Mouse (Mus musculus) stomach, embryonic 14.5 days (tissue): ENCODE measurements at regions not wholly inside any gene's neighbourhood (a gene's known extent, or its start where the extent isn't known, plus 50 kb on each side); places are given as distances from the start of the nearest gene placed in this dataset.

Experiments used
- ATAC-seq: fragments of 200-750 bp; cut with Nextera tagmentation; 2 replicates; pipeline ENCODE4 v1.8.0; 2017; ENCODE audit warnings: low read depth, moderate TSS enrichment; ENCODE audit not compliant: insufficient number of reproducible peaks, insufficient read depth, low FRiP score
- H3K27ac ChIP-seq: fragments of 300-500 bp; sonication (generic); 2 replicates; pipeline ENCODE4 v1.5.1; 2014; ENCODE audit warnings: mild to moderate bottlenecking, low read length, moderate library complexity, mixed read lengths
- H3K27me3 ChIP-seq: fragments of 300-500 bp; sonication (generic); 2 replicates; pipeline ENCODE4 v1.6.1; 2014; ENCODE audit warnings: low read length, control low read depth, mixed read lengths; ENCODE audit not compliant: control insufficient read depth, insufficient read depth
- H3K36me3 ChIP-seq: fragments of 300-500 bp; sonication (generic); 2 replicates; pipeline ENCODE4 v1.6.1; 2014; ENCODE audit warnings: mild to moderate bottlenecking, control low read depth, low read length, moderate library complexity, mixed read lengths; ENCODE audit not compliant: control insufficient read depth, insufficient read depth
- H3K4me1 ChIP-seq: fragments of 300-500 bp; sonication (generic); 2 replicates; pipeline ENCODE4 v1.6.1; 2014; ENCODE audit warnings: low read length, control low read depth, mixed read lengths; ENCODE audit not compliant: control insufficient read depth, insufficient read depth
- H3K4me2 ChIP-seq: fragments of 300-500 bp; sonication (generic); replicated peaks from 2 replicates; pipeline ENCODE4 v1.6.1; 2014; ENCODE audit warnings: low read depth, low read length, control low read depth
- H3K4me3 ChIP-seq: fragments of 300-500 bp; sonication (generic); 2 replicates; pipeline ENCODE4 v1.5.1; 2014; ENCODE audit warnings: low read depth, low read length, control low read depth
- H3K9ac ChIP-seq: fragments of 300-500 bp; sonication (generic); replicated peaks from 2 replicates; pipeline ENCODE4 v1.6.1; 2014; ENCODE audit warnings: low read depth, mild to moderate bottlenecking, control low read depth, low read length, moderate library complexity, mixed read lengths
- H3K9me3 ChIP-seq: fragments of 300-500 bp; sonication (generic); 2 replicates; pipeline ENCODE4 v1.6.1; 2016; ENCODE audit warnings: low read depth, low read length, control low read depth; ENCODE audit not compliant: control insufficient read depth
- WGBS: fragments of 180-500 bp; shearing (Covaris S2); extraction: QIAGEN DNeasy Blood & Tissue Kit; methylation state at CpG from one replicate; pipeline ENCODE4 v1.1.7; 2014; 5-methylcytosine and 5-hydroxymethylcytosine counted together

DNA sequence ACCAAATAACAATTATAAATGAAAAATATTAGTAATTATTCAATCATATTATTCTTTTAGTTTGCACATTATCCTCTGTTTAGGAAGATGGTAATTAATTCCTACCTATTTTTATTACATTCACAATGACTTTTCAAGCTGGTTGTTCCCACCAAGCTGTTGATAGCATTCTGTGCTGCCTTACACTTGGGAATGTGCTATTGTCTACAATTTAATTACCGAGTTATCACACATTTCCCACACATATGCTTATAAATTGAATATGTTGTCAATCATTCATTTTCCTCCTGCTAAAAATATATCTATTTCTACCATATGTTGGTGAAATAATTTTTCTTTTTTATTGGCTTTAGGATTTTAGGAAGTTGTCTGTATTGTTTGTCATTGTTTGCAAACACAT is 306.2 kb upstream of the Klhl1 start:
- Histone ChIP-seq H3K36me3 (no peaks in the 10 kb centered on the region), H3K27me3 (no peaks in the 10 kb centered on the region), H3K4me1 (no peaks in the 10 kb centered on the region), H3K27ac (no peak overlapping the region), H3K4me3 (no peak overlapping the region), H3K9me3 (no peaks in the 10 kb centered on the region), H3K4me2 (no peak overlapping the region), H3K9ac (no peak overlapping the region)
- 83% methylated on average over 1 of the region's 1 CpGs for WGBS
- ATAC-seq: no peak

- no peak overlapping the region for H3K9ac ChIP-seq
- no peaks in the 10 kb centered on the region for H3K27me3 ChIP-seq
- H3K27ac ChIP-seq: no peak overlapping the region
- H3K9me3 ChIP-seq: no peaks in the 10 kb centered on the region
- no peak overlapping the region for H3K4me2 ChIP-seq
- no peak overlapping the region for H3K4me3 ChIP-seq
- WGBS: 89% methylated on average over 2 of the region's 2 CpGs
- H3K36me3 ChIP-seq: no peaks in the 10 kb centered on the region
- H3K4me1 ChIP-seq: no peaks in the 10 kb centered on the region
- no peak for ATAC-seq
Observed at GRCm38 (mm10) chr14:96815665-96816064, 296.8 kb upstream of the Klhl1 start.

GRCm38 (mm10) chr14:96805284-96805683 is 286.4 kb upstream of the Klhl1 start:
- Histone ChIP-seq H3K36me3 (no peaks in the 10 kb centered on the region), H3K27me3 (no peaks in the 10 kb centered on the region), H3K9ac (no peak overlapping the region), H3K4me1 (no peaks in the 10 kb centered on the region), H3K4me3 (no peak overlapping the region), H3K9me3 (no peaks in the 10 kb centered on the region), H3K4me2 (no peak overlapping the region), H3K27ac (no peak overlapping the region)
- no peak for ATAC-seq
- 61% methylated on average over 1 of the region's 1 CpGs for WGBS

DNA sequence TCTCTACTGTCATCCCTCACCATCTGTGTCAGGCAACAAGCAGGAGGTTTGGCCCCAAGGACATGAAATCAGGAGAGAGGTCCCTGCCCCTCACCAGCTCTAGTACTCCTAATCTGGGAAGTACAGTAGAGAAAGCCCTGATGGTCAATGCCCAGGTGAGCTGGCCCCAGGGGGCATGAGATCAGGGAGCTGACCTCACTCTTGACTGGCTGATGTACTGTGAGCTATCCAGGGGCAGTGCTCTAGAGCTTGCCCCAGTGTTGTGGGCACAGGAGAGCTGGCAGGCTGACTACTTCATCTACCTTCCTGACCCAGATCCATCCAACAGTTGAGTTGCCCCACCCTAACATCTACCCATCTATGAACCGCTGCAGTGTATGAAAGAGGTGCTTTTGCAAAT is 275.9 kb upstream of the Klhl1 start:
- Histone ChIP-seq H3K36me3 (no peaks in the 10 kb centered on the region), H3K4me1 (no peaks in the 10 kb centered on the region), H3K27me3 (no peaks in the 10 kb centered on the region), H3K9me3 (no peaks in the 10 kb centered on the region), H3K27ac (no peak overlapping the region), H3K9ac (no peak overlapping the region), H3K4me2 (no peak overlapping the region), H3K4me3 (no peak overlapping the region)
- WGBS: 93% methylated on average over 1 of the region's 1 CpGs
- peak; percentile 33; the same call in 1 of the 2 replicates for ATAC-seq

- H3K4me1 ChIP-seq: no peaks in the 10 kb centered on the region
- H3K27me3 ChIP-seq: no peaks in the 10 kb centered on the region
- no peak overlapping the region for H3K9ac ChIP-seq
- H3K4me3 ChIP-seq: no peak overlapping the region
- H3K9me3 ChIP-seq: no peaks in the 10 kb centered on the region
- H3K27ac ChIP-seq: no peak overlapping the region
- no peak for ATAC-seq
- no peak overlapping the region for H3K4me2 ChIP-seq
- WGBS: 72% methylated on average over 3 of the region's 3 CpGs
- H3K36me3 ChIP-seq: no peaks in the 10 kb centered on the region
Observed at GRCm38 (mm10) chr14:96787917-96788316, 269.0 kb upstream of the Klhl1 start.

- Histone ChIP-seq H3K4me2 (no peak overlapping the region), H3K27me3 (no peaks in the 10 kb centered on the region), H3K9me3 (no peaks in the 10 kb centered on the region), H3K9ac (no peak overlapping the region), H3K4me3 (no peak overlapping the region), H3K27ac (no peak overlapping the region), H3K36me3 (no peaks in the 10 kb centered on the region), H3K4me1 (no peaks in the 10 kb centered on the region)
- 47% methylated on average over 1 of the region's 1 CpGs for WGBS
- ATAC-seq: no peak
Observed at GRCm38 (mm10) chr14:96787286-96787685, 268.4 kb upstream of the Klhl1 start.

DNA sequence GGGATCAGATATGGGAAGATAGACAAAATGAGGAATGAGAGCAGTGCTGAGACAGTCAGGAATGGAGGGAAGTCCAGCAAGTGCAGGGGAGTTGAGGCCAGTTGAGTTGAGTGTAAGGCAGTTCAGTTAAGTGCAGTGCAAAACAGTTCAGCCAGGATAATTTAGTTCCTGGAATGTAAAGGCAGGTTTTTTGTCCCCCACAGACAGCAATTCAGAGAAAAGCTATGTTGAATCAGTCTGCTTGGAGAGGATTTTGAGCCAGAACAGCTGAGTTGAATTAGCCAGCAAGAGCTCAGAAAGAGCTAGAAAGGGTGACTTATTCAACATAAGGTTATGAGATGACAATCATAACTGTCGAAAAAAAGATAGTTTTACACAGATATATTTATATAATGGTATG is 256.9 kb upstream of the Klhl1 start:
- H3K27me3 ChIP-seq: no peaks in the 10 kb centered on the region
- no peak overlapping the region for H3K9ac ChIP-seq
- ATAC-seq: no peak
- no peaks in the 10 kb centered on the region for H3K9me3 ChIP-seq
- WGBS: 66% methylated on average over 1 of the region's 1 CpGs
- H3K4me3 ChIP-seq: no peak overlapping the region
- H3K4me2 ChIP-seq: no peak overlapping the region
- H3K27ac ChIP-seq: no peak overlapping the region
- H3K4me1 ChIP-seq: no peaks in the 10 kb centered on the region
- H3K36me3 ChIP-seq: no peaks in the 10 kb centered on the region

DNA sequence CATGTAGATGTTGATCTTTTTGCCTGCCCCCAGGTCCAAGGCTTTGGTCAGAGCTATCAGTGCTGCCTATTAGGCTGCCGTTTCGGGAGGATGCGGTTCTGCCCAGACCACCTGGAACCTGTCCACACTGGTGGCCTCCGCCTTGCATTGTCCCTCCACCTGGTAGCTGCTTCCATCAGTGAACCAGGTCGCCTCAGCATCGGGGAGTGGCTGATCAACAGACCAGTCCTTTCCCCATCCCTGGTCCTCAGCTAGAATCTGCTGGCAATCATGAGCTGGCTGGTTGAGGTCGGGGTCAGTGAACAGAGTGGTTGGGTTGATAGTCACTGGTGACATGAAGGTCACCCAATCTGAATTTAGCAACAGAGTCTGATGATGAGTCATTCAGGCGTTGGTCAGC is 241.7 kb upstream of the Klhl1 start:
- no peak overlapping the region for H3K9ac ChIP-seq
- H3K4me2 ChIP-seq: no peak overlapping the region
- H3K4me1 ChIP-seq: no peaks in the 10 kb centered on the region
- H3K36me3 ChIP-seq: no peaks in the 10 kb centered on the region
- H3K4me3 ChIP-seq: no peak overlapping the region
- H3K27me3 ChIP-seq: no peaks in the 10 kb centered on the region
- H3K27ac ChIP-seq: no peak overlapping the region
- ATAC-seq: no peak
- 95% methylated on average over 8 of the region's 8 CpGs for WGBS
- H3K9me3 ChIP-seq: no peaks in the 10 kb centered on the region

DNA sequence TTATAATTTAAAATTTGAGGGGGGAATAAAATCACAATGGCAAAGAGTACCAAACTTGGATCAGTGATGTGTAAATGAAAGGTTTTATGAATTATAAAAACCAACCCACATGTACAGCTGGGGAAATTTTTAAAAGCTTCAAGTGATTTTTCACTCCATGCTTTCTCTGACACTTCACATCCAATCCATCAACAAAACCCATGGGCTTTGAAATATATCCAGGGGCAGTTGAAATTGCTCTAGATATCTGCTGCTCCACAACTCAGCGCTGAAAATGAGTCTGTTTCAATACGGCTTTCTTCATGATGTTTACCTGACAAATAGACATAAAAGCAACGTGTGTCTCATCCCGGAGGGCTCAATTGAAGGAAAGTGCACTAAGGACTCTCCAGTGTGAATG is 214.3 kb upstream of the Klhl1 start:
- 60% methylated on average over 4 of the region's 4 CpGs for WGBS
- Histone ChIP-seq H3K27ac (no peak overlapping the region), H3K4me2 (no peak overlapping the region), H3K36me3 (no peaks in the 10 kb centered on the region), H3K4me3 (no peak overlapping the region), H3K9ac (no peak overlapping the region), H3K4me1 (no peaks in the 10 kb centered on the region), H3K27me3 (no peaks in the 10 kb centered on the region), H3K9me3 (no peaks in the 10 kb centered on the region)
- no peak for ATAC-seq
